Mouse (Mus musculus) myocyte (in vitro differentiated cells): ENCODE data around the gene Shank2.

Source experiments
- E2F4 ChIP-seq: IDR thresholded peaks from one replicate; pipeline ENCODE4 v1.6.1; 2011; ENCODE audit warnings: mild to moderate bottlenecking, control low read depth, moderate library complexity; ENCODE audit not compliant: insufficient read depth
- MYOG ChIP-seq, 3 experiments: IDR thresholded peaks; one replicate each; pipeline ENCODE4 v1.6.1; 2011; ENCODE audit warnings: control low read depth in 2 of 3, low read depth in 2 of 3, mild to moderate bottlenecking in 2 of 3; ENCODE audit not compliant: insufficient read length in 2 of 3, control insufficient read depth in 1 of 3, insufficient read depth in 1 of 3
- POLR2A ChIP-seq: IDR thresholded peaks from one replicate; pipeline ENCODE4 v1.6.1; 2011; ENCODE audit warnings: low read depth, mild to moderate bottlenecking, control low read depth, moderate library complexity; ENCODE audit not compliant: insufficient read length

DNA sequence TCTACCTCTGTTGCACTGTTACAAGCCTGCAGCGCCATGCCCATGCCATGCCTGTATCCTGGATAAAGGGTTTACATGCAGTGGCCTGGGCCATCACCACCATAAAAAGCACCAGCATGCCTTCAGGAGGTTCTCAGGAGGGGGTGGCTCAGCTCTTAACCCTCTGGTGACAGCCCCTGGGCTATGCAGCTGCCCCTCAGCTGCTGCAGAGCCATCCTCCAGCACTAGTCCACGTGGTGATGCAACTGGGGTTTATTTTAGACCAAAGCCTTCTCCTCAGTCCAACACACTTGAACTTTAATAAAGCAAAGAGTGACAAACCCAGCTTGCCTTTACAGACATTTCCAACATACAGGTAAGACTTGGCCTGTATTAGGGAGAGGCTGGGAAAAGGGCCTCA is 373.8 kb downstream of the Shank2 start:
- TF ChIP-seq E2F4 = no peak
- TF ChIP-seq POLR2A = no peak
- TF ChIP-seq MYOG (IDR thresholded peaks at IDR 0.05; ENCODE audit: control insufficient read depth in 1 of 3, insufficient read depth in 1 of 3, insufficient read length in 2 of 3, low read depth in 2 of 3) = peak in 2 of 3 experiments; percentile 61 to 67
